Mouse (Mus musculus) C2C12 (cell line): ENCODE measurements at regions not wholly inside any gene's neighbourhood (a gene's known extent, or its start where the extent isn't known, plus 50 kb on each side); places are given as distances from the start of the nearest gene placed in this dataset.

Experiments
- H3K27me3 ChIP-seq: one replicate; pipeline ENCODE4 v1.6.1; 2011; ENCODE audit not compliant: control insufficient read depth, insufficient read depth, insufficient read length
- H3K36me3 ChIP-seq: one replicate; pipeline ENCODE4 v1.6.1; 2011; ENCODE audit not compliant: control insufficient read depth, insufficient read depth
- H3K4me3 ChIP-seq: one replicate; pipeline ENCODE4 v1.5.1; 2011; ENCODE audit warnings: mild to moderate bottlenecking, control low read depth; ENCODE audit not compliant: poor library complexity, insufficient read depth, severe bottlenecking
- H3K79me2 ChIP-seq: one replicate; pipeline ENCODE4 v1.6.1; 2011; ENCODE audit not compliant: control insufficient read depth, insufficient read depth
- H3K79me3 ChIP-seq: one replicate; pipeline ENCODE4 v1.6.1; 2011; ENCODE audit warnings: low read depth, control low read depth
- H3ac ChIP-seq: one replicate; pipeline ENCODE3; 2011; ENCODE audit warnings: low read depth; ENCODE audit not compliant: control insufficient read depth, insufficient read length
- CEBPB ChIP-seq: IDR thresholded peaks from one replicate; pipeline ENCODE4 v1.6.1; 2011; ENCODE audit warnings: low read depth, mild to moderate bottlenecking, control low read depth, moderate library complexity
- CTCF ChIP-seq: IDR thresholded peaks from one replicate; pipeline ENCODE4 v1.5.1; 2011; ENCODE audit not compliant: control insufficient read depth, insufficient read depth, insufficient read length
- FOSL1 ChIP-seq: IDR thresholded peaks from one replicate; pipeline ENCODE4 v1.8.0; 2011; ENCODE audit warnings: mild to moderate bottlenecking, low read length; ENCODE audit not compliant: poor library complexity, insufficient read depth, severe bottlenecking
- MAX ChIP-seq: IDR thresholded peaks from one replicate; pipeline ENCODE4 v1.6.1; 2011; ENCODE audit warnings: mild to moderate bottlenecking, control low read depth
- MYOD1 ChIP-seq: IDR thresholded peaks from one replicate; pipeline ENCODE4 v1.6.1; 2011; ENCODE audit warnings: low read depth; ENCODE audit not compliant: control insufficient read depth, insufficient read length
- MYOG ChIP-seq: IDR thresholded peaks from one replicate; pipeline ENCODE4 v1.6.1; 2011; ENCODE audit not compliant: control insufficient read depth, insufficient read length; ENCODE audit errors: extremely low read depth
- USF1 ChIP-seq: IDR thresholded peaks from one replicate; pipeline ENCODE4 v1.6.1; 2011; ENCODE audit warnings: low read depth, mild to moderate bottlenecking, control low read depth, moderate library complexity

DNA sequence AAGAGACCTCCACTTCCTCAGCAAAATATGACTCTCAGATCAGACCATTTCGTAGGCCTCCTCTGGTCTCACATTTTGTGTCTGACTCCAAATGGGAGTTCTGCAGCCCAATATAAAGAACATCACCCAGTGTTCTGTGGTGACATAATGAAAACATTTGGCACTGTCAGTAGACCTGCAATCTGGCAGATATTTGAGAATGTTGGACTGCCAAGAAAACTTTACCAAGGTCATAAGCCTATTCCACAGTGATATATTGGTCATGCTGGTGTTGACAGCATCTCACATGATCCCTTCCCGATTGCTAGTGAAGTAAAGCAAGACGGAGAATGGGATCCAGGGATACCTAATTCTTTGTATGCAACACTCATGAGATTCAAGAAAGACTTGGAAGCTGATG lies 271.2 kb downstream of the Fgf10 start:
- Histone ChIP-seq H3K27me3 (no peaks in the 10 kb centered on the region), H3K79me3 (no peaks in the 10 kb centered on the region), H3ac (no peak overlapping the region), H3K36me3 (no peaks in the 10 kb centered on the region), H3K4me3 (no peak overlapping the region), H3K79me2 (no peaks in the 10 kb centered on the region)
- TF ChIP-seq MAX = no peak
- TF ChIP-seq CEBPB = no peak
- TF ChIP-seq USF1 = no peak
- TF ChIP-seq MYOG = no peak
- TF ChIP-seq FOSL1 = no peak
- no peak for TF ChIP-seq MYOD1

DNA sequence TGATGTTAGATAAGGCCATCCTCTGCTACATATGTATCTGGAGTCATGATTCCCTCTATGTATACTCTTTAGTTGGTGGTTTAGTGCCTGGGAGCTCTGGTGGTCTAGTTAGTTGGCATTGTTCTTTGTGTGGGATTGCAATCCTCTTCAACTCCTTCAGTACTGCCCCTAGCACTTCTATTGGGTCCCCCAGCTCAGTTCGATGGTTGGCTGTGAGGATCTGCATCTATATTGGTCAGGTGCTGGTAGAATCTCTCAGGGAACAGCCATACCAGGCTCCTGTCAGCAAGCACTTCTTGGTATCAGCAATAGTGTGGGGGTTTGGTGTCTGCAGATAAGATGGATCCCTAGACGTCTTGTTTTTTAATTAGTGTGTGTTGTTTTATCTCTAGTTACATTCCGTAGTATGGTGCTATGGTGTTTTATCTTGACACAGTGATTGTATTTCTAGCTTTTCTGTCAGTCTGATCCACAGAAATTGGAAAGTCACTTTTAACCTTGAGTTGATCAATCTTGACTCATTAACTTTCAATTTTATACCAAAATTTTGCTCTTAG lies 296.6 kb downstream of the Fgf10 start:
- no peaks in the 10 kb centered on the region for H3K79me3 ChIP-seq
- no peak overlapping the region for H3K4me3 ChIP-seq
- no peaks in the 10 kb centered on the region for H3K27me3 ChIP-seq
- no peak overlapping the region for H3ac ChIP-seq
- no peaks in the 10 kb centered on the region for H3K79me2 ChIP-seq
- no peak for TF ChIP-seq CTCF
- H3K36me3 ChIP-seq = no peaks in the 10 kb centered on the region

DNA sequence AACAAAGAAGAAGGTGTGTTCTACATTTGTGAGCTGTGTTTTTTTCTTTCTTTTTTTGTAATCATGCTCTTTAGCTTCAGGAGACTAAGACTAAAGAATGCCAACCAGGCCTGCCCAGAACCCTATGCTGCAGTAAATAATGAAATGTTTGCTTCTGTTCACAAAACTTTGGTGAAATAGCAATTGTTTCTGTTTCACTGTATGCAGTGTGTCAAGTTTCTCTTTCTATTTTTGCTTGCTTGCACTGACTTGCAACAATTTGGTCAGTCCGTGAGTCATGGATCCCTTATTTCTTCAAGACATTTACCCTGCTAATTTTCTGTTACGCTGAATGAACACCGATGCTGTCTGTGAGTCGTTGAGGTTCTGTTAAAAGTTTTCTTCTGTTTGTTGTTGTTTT lies 298.1 kb downstream of the Fgf10 start:
- Histone ChIP-seq H3K79me3 (no peaks in the 10 kb centered on the region), H3K79me2 (no peaks in the 10 kb centered on the region), H3K4me3 (no peak overlapping the region), H3K27me3 (no peaks in the 10 kb centered on the region), H3ac (no peak overlapping the region), H3K36me3 (no peaks in the 10 kb centered on the region)
- no peak for TF ChIP-seq MAX
- no peak for TF ChIP-seq MYOG
- no peak for TF ChIP-seq CTCF
- TF ChIP-seq FOSL1 = no peak
- no peak for TF ChIP-seq MYOD1
- no peak for TF ChIP-seq CEBPB
- TF ChIP-seq USF1 = no peak

DNA sequence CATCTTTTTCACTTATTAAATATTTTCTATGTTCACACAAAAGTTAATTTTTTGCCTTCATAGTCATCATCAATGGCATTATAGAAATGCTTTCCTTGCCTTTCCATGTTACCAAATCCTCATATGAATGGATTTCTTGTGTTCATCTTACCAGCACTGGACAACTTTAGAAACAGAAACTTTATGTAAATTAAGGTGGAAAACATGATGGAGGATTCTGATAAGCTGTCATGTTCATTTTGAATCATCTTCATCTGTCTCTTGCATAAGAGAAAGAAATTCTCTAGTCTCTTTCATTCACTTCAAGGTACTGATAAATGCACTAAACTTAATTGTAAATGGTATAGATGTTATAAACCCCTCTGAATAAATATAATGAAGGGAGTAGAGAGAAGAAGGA lies 305.4 kb downstream of the Fgf10 start:
- no peak for TF ChIP-seq CEBPB
- Histone ChIP-seq H3K79me3 (no peaks in the 10 kb centered on the region), H3K4me3 (no peak overlapping the region), H3K79me2 (no peaks in the 10 kb centered on the region), H3K27me3 (no peaks in the 10 kb centered on the region), H3ac (no peak overlapping the region), H3K36me3 (no peaks in the 10 kb centered on the region)

DNA sequence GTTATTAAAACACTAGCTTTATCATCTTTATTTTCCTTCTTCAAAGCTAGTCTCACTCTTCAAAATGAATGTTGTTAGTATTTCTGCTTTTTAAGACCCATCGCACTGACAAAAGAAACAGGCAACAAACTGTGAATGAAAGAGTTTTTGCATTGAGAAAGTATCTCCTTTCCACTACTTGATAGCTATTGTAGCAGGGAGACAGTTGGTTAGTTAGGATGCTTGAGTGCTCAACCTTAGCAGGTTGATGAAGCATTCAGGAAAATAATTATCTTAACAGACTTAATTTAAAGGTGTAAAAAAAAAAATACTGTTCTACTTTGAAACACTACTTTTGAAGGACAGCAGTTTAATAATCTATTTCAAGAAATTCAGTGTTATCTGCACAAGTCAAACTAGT lies 305.9 kb downstream of the Fgf10 start:
- no peak overlapping the region for H3ac ChIP-seq
- no peaks in the 10 kb centered on the region for H3K27me3 ChIP-seq
- H3K36me3 ChIP-seq = no peaks in the 10 kb centered on the region
- H3K4me3 ChIP-seq = no peak overlapping the region
- no peaks in the 10 kb centered on the region for H3K79me3 ChIP-seq
- no peak for TF ChIP-seq FOSL1
- TF ChIP-seq USF1 = no peak
- no peak for TF ChIP-seq MAX
- no peak for TF ChIP-seq MYOD1
- no peak for TF ChIP-seq CTCF
- no peak for TF ChIP-seq MYOG
- no peak for TF ChIP-seq CEBPB
- H3K79me2 ChIP-seq = no peaks in the 10 kb centered on the region

DNA sequence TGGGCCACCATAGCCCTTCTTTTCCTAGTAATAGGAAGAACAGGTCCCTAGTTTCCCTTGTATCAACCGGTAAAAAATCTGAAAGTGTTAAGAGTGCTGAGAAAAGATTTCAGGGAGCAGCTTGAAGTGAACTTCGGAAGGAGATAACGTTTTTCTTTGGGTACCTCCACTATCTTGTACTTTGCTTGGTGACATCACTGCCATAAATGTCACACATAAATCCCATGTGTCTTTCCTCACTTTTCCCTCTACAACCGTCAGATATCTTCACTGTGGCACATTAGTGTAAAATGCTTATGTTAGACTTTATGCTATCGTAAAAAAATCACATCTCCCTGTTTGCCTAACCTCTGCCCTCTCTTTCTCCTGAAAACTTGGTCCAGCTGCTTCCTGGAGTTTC lies 309.9 kb downstream of the Fgf10 start:
- TF ChIP-seq MYOG = no peak
- TF ChIP-seq FOSL1 = no peak
- no peak for TF ChIP-seq MAX
- no peak for TF ChIP-seq CTCF
- TF ChIP-seq CEBPB = no peak
- no peak for TF ChIP-seq USF1
- Histone ChIP-seq H3K36me3 (no peaks in the 10 kb centered on the region), H3K4me3 (no peak overlapping the region), H3ac (no peak overlapping the region), H3K79me3 (no peaks in the 10 kb centered on the region), H3K79me2 (no peaks in the 10 kb centered on the region), H3K27me3 (no peaks in the 10 kb centered on the region)
